Mouse (Mus musculus) bone marrow macrophage, adult 2 months (primary cell): Measurements from ENCODE around the gene Slamf7. TPM values are rescaled to one million over a fixed set of nuclear protein-coding genes. Genes with fewer than 3 reads are reported as not detected.

Experiments used
- H3K27ac ChIP-seq: 2 replicates; pipeline ENCODE4 v1.5.1; 2012; ENCODE audit warnings: low read depth, low read length; ENCODE audit not compliant: insufficient read depth
- H3K4me1 ChIP-seq: 2 replicates; pipeline ENCODE4 v1.6.1; 2012; ENCODE audit warnings: low read length; ENCODE audit not compliant: control insufficient read depth, insufficient read depth
- H3K4me3 ChIP-seq: 2 replicates; pipeline ENCODE4 v1.5.1; 2012; ENCODE audit warnings: mild to moderate bottlenecking, low read length, moderate library complexity; ENCODE audit not compliant: insufficient read depth
- CTCF ChIP-seq: IDR thresholded peaks from 2 replicates; pipeline ENCODE4 v1.5.1; 2012; ENCODE audit warnings: low read depth, mild to moderate bottlenecking, low read length, moderate library complexity
- POLR2A ChIP-seq: IDR thresholded peaks from 2 replicates; pipeline ENCODE4 v1.6.1; 2012; ENCODE audit warnings: mild to moderate bottlenecking, low read depth, low read length, borderline replicate concordance
- polyA plus RNA-seq: library from polyadenylated mRNA; stranded (reverse); fragments of >200 nt; gene quantifications from 2 replicates; pipeline ENCODE4 v1.2.4, GENCODE M21; 2012; ENCODE audit not compliant: missing spikeins, insufficient read depth, insufficient read length

The Slamf7 gene
- polyA plus RNA-seq, 1 experiment = 177 TPM

DNA sequence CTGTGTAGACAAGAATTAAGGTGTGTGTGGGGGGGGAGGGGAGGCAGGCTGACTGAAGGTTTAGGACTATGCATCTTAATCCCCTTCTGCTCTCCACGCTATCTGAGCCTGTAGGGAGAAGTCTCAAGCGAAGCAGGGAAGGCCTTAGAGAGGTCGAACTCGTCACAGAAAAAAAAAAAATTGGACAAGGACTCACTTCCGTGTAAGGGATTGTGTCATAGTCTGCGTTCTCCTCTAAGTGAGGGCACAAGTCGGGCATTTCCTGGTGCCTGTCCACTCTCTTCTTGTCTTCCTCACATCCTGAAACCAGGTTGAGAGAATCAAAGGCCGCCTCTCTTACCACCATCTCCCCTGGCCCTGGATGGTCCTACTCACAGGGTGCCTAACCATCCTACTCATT is 15.7 kb downstream of the Slamf7 start:
- peak overlapping the region; percentile 79 for H3K27ac ChIP-seq
- H3K4me3 ChIP-seq = no peak overlapping the region
- TF ChIP-seq POLR2A (no peak), CTCF (no peak)
- H3K4me1 ChIP-seq = peaks cover 55% of the 10 kb centered on the region

GRCm38 (mm10) chr1:171635696-171636095 is 17.1 kb downstream of the Slamf7 start:
- Histone ChIP-seq H3K27ac (no peak overlapping the region), H3K4me3 (no peak overlapping the region), H3K4me1 (peaks cover 63% of the 10 kb centered on the region)
- TF ChIP-seq CTCF (no peak), POLR2A (no peak)

- Histone ChIP-seq H3K4me3 (no peak overlapping the region), H3K27ac (peak overlapping the region; percentile 94), H3K4me1 (peaks cover 60% of the 10 kb centered on the region)
- no peak for TF ChIP-seq CTCF
- TF ChIP-seq POLR2A = no peak
Measured at GRCm38 (mm10) chr1:171631447-171631846, 21.4 kb downstream of the Slamf7 start.

DNA sequence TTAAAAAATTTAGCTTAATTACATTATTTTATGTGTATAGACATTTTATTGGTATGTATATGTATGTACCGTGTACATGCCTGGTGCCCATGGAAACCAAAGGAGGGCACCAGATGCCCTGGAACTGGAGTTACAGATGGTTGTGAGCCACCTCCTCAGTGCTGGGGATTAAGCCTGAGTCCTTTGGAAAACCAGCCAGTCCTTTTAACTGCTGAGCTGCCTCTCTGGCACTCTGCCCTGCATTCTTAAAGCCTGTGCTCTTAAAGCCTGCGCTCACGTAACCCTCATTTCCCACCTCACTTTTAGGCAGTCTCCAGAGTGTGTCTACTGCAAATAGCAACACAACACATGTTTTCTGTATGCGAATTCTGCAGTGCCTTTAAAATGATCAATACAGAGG is 21.9 kb downstream of the Slamf7 start:
- Histone ChIP-seq H3K4me3 (no peak overlapping the region), H3K27ac (peak overlapping the region; percentile 94), H3K4me1 (peaks cover 60% of the 10 kb centered on the region)
- TF ChIP-seq CTCF (no peak), POLR2A (no peak)

DNA sequence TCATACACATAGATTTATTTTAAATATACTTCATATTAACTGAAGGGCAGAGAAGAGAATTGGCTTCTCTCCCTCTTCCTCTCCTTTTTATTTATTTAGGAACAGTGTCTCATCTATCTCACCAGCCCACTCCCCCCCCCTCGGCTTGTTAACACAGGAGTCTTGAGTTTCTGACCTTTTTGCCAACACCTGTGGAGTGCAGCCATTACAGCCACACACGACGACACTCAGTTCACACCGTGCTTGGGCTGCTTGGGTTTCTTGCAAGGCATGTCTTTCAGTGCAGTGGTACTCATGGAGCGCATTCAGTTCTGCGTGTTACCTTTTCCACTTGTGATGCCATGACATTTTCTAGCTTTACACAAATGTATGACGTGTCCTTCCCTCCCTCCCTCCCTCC is 22.8 kb downstream of the Slamf7 start:
- Histone ChIP-seq H3K4me1 (peaks cover 59% of the 10 kb centered on the region), H3K27ac (peak overlapping the region; percentile 6; the same call in 1 of the 2 replicates), H3K4me3 (no peak overlapping the region)
- TF ChIP-seq CTCF (no peak), POLR2A (no peak)

GRCm38 (mm10) chr1:171629168-171629567 is 23.7 kb downstream of the Slamf7 start:
- H3K4me3 ChIP-seq = no peak overlapping the region
- peaks cover 51% of the 10 kb centered on the region for H3K4me1 ChIP-seq
- no peak overlapping the region for H3K27ac ChIP-seq
- TF ChIP-seq POLR2A = no peak
- no peak for TF ChIP-seq CTCF

- no peak for TF ChIP-seq CTCF
- no peak for TF ChIP-seq POLR2A
- peak overlapping the region; percentile 10; the same call in 1 of the 2 replicates for H3K27ac ChIP-seq
- H3K4me1 ChIP-seq = peaks cover 37% of the 10 kb centered on the region
- H3K4me3 ChIP-seq = no peak overlapping the region
Measured at GRCm38 (mm10) chr1:171627801-171628200, 25.0 kb downstream of the Slamf7 start.

DNA sequence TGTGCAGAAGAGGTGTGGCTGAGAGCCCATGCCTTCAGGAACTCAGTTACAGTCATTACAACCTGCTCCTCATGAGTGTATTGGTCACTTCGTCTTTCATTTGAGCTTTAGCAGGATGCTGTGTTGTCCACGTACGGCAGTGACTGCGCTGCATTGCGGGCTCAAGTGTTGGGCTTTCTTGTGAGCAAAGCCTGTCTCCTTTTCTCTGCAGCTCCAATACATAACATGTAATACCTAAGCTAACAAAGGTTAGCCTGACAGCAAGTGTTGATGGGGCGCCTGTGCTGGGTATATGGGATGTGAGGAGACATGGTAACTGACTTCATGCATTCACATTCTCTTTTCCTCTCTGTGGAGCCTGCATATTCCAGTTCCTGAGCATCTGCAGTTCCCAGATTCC is 32.7 kb downstream of the Slamf7 start:
- H3K4me1 ChIP-seq = peaks cover 45% of the 10 kb centered on the region
- H3K27ac ChIP-seq = peak overlapping the region; percentile 62
- H3K4me3 ChIP-seq = no peak overlapping the region
- TF ChIP-seq CTCF (no peak), POLR2A (no peak)

DNA sequence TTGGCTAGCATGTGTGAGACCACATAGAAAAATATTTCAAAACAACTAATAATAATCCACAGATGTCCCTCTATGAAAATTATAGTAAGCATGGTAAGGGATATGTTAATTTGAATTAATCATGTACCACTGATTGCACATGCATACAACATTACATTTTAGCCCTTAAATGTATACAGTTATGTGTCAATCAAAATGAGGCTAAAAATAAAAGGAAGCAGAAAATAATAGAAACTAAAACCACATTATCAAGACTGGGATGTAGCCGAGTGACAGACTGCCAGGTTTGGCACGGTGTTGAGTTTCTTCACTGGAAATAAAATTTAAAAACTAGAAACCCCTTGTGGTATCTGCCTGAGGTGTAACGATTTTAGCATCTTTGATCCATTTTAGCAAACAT is 33.2 kb downstream of the Slamf7 start:
- TF ChIP-seq CTCF (no peak), POLR2A (no peak)
- Histone ChIP-seq H3K4me1 (peaks cover 45% of the 10 kb centered on the region), H3K4me3 (no peak overlapping the region), H3K27ac (peak overlapping the region; percentile 95)

DNA sequence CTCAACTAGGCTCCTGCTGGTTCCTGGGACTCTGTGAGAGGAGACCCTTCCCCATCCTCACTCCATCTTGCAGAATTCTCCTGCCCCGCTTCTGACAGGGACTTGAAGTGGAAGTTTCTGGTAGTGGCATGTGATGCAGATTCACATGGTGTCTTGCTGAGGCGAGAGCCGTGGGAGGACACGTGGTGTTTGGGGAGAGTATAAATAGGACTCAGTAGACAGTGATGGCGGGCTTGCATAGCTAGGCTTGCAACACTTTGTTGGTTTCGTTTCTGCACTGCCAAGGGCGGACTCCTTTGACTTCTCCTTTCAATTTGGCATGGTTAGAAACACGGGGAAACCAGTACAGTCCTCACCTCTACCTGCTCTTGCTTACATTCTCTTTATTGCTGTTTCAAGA is 33.8 kb downstream of the Slamf7 start:
- H3K4me3 ChIP-seq = peak overlapping the region; percentile 24; the same call in 1 of the 2 replicates
- H3K27ac ChIP-seq = peak overlapping the region; percentile 95
- H3K4me1 ChIP-seq = peaks cover 47% of the 10 kb centered on the region
- TF ChIP-seq CTCF (no peak), POLR2A (no peak)

- H3K4me1 ChIP-seq = peaks cover 53% of the 10 kb centered on the region
- peak overlapping the region; percentile 95 for H3K27ac ChIP-seq
- H3K4me3 ChIP-seq = no peak overlapping the region
- no peak for TF ChIP-seq CTCF
- no peak for TF ChIP-seq POLR2A
Measured at GRCm38 (mm10) chr1:171616881-171617515, 35.8 kb downstream of the Slamf7 start.

- H3K27ac ChIP-seq = no peak overlapping the region
- TF ChIP-seq POLR2A = no peak
- no peak for TF ChIP-seq CTCF
- H3K4me1 ChIP-seq = peaks cover 48% of the 10 kb centered on the region
- H3K4me3 ChIP-seq = no peak overlapping the region
Measured at GRCm38 (mm10) chr1:171613962-171614361, 38.9 kb downstream of the Slamf7 start.
